Mouse (Mus musculus): ENCODE results near the gene Olfr745. TPM values are rescaled to one million over a fixed set of nuclear protein-coding genes. Genes with fewer than 3 reads are reported as not detected.

The Olfr745 gene
- not detected for polyA plus RNA-seq (2017; shearing (Covaris generic))

DNA sequence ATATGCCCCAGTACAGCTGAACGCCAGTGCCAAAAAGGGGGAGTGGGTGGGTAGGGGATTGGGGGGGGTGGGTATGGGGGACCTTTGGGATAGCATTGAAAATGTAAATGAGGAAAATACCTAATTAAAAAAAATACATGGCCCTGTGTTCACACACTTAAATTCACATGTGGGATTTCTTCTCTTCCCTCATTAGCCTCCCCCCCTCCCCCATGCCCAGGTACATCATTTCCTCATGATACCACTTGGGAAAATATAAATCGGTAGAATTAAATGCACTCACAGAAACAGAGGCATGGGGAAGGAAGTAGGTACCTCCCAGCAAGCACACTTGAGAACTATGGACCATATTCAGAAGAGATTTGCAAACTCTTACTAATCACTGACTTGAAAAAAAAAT lies at the start of gene Olfr745:
Gene Olfr745, plus strand, starts transcription at position 301 of the 400 bp plus-strand sequence.
- ATAC-seq: no peak

DNA sequence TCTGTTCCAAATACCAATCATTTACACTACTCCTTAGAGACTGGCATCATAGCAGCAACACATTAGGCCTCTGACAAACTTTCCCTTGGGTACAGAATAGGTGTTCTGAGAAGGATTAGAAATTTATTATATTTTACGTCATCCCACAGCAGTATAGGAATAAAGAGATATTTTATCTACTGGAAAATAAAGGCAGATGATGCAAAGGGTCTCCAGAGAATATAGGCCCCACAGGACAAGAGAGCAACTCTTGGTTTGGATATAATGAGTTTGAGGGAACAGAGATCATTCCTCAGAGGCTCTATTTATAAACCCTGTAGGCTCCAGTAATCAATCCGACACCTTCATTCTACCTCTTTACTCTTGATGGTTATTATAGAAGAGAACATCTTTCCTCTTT lies 24.6 kb upstream of the Olfr745 start, which contains the start of gene Olfr744:
Gene Olfr744, plus strand, starts transcription at position 301 of the 400 bp plus-strand sequence.
- no peak for ATAC-seq

DNA sequence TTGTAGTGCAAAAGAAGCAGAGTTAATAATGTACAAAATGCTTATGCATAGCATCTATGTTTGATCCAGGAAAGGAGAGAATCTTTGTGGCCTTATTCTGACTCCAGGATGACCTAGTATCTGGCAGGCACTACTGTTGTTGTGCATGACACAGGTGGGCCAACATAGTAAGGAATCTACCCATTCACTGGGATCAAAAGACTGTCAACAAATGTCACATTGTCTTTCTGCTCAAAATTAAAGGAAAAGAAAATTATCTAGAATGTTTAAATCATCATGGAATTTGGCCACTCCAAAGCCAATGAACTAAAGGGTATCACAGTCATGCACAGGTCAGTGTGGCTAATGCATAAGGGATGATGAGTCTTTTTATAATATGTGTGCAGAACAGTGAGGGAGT lies 7.6 kb downstream of the Olfr745 start, which contains the start of gene Olfr746:
Gene Olfr746, plus strand, starts transcription at position 301 of the 400 bp plus-strand sequence.
- no peak for ATAC-seq

DNA sequence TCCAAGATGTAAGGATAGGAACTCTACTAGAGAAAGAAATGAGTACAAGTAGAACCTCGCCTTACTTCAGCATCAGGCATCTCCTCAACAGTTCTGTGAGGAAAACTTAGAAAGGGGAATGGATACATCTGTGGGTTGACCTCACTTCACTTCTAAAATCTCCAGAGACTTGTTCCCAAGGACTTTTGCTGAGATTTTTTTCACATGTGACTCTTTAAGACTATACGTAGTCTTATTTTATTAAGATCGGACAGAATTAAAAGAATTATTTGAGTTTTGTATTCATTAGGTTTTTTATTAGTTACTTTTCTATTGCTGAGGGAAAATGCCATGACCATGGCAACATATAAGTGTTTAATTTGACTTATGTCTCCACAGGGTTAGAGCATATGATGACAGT lies 53.9 kb downstream of the Olfr745 start, which contains the start of gene Olfr747:
Gene Olfr747, minus strand, starts transcription at position 101 of the 400 bp plus-strand sequence.
- no peak for ATAC-seq

Other genes with a start within 250 kb of the Olfr745 start
- gene Olfr738, start 231.8 kb upstream of the Olfr745 start, polyA plus RNA-seq (2017; shearing (Covaris generic)): not detected
- gene Olfr739, start 220.8 kb upstream of the Olfr745 start, polyA plus RNA-seq (2017; shearing (Covaris generic)): not detected
- gene Olfr740, start 193.8 kb upstream of the Olfr745 start, polyA plus RNA-seq (2017; shearing (Covaris generic)): not detected
- gene Olfr741, start 166.7 kb upstream of the Olfr745 start, polyA plus RNA-seq (2017; shearing (Covaris generic)): not detected
- under 1 TPM in 1 of 2 experiments, not detected in 1; 0.15 TPM for gene Olfr742, start 135.8 kb upstream of the Olfr745 start, polyA plus RNA-seq (2017; shearing (Covaris generic))
- gene Olfr743, start 117.5 kb upstream of the Olfr745 start, polyA plus RNA-seq (2017; shearing (Covaris generic)): not detected
- not detected for gene Olfr744, start 24.5 kb upstream of the Olfr745 start, polyA plus RNA-seq (2017; shearing (Covaris generic))
- not detected for gene Olfr746, start 7.7 kb downstream of the Olfr745 start, polyA plus RNA-seq (2017; shearing (Covaris generic))
- not detected for gene Olfr747, start 53.8 kb downstream of the Olfr745 start, polyA plus RNA-seq (2017; shearing (Covaris generic))
- not detected for gene Olfr748, start 68.0 kb downstream of the Olfr745 start, polyA plus RNA-seq (2017; shearing (Covaris generic))
- not detected for gene Olfr749, start 105.7 kb downstream of the Olfr745 start, polyA plus RNA-seq (2017; shearing (Covaris generic))
- gene Ttc5, start 146.1 kb downstream of the Olfr745 start, polyA plus RNA-seq (2017; shearing (Covaris generic)): 100 to 1,000 TPM; 119 to 155 TPM
- gene Ccnb1ip1, start 168.3 kb downstream of the Olfr745 start, polyA plus RNA-seq (2017; shearing (Covaris generic)): not detected
- 100 to 1,000 TPM; 116 to 117 TPM for gene Parp2, start 168.5 kb downstream of the Olfr745 start, polyA plus RNA-seq (2017; shearing (Covaris generic))
- gene Tep1, start 231.2 kb downstream of the Olfr745 start, polyA plus RNA-seq (2017; shearing (Covaris generic)): 10 to 100 TPM; 16.1 to 24.3 TPM